Mouse (Mus musculus) intestine, postnatal 0 days (tissue): ENCODE measurements at regions not wholly inside any gene's neighbourhood (a gene's known extent, or its start where the extent isn't known, plus 50 kb on each side); places are given as distances from the start of the nearest gene placed in this dataset.
"Not testable (repeated sequence)": the region's sequence is repeated elsewhere in the genome, so short reads cannot be mapped to it uniquely, and the experiment has no call there.

Source experiments
- ATAC-seq: fragments of 200-750 bp; cut with Nextera tagmentation; 2 replicates; pipeline ENCODE4 v1.8.0; 2017; ENCODE audit warnings: mild to moderate bottlenecking, moderate TSS enrichment, moderate library complexity
- H3K27ac ChIP-seq: fragments of 300-500 bp; sonication (generic); 2 replicates; pipeline ENCODE4 v1.5.1; 2014; ENCODE audit warnings: mild to moderate bottlenecking, low read depth, low read length, moderate library complexity
- H3K27me3 ChIP-seq: fragments of 300-500 bp; sonication (generic); replicated peaks from 2 replicates; pipeline ENCODE4 v1.6.1; 2014; ENCODE audit warnings: low read length, mixed read lengths; ENCODE audit not compliant: control insufficient read depth, insufficient read depth
- H3K36me3 ChIP-seq: fragments of 300-500 bp; sonication (generic); 2 replicates; pipeline ENCODE4 v1.6.1; 2014; ENCODE audit warnings: mild to moderate bottlenecking, moderate library complexity; ENCODE audit not compliant: control insufficient read depth, insufficient read depth
- H3K4me1 ChIP-seq: fragments of 300-500 bp; sonication (generic); replicated peaks from 2 replicates; pipeline ENCODE4 v1.6.1; 2014; ENCODE audit warnings: antibody characterized with exemption, low read length, mixed read lengths; ENCODE audit not compliant: control insufficient read depth, insufficient read depth
- H3K4me2 ChIP-seq: fragments of 300-500 bp; sonication (generic); replicated peaks from 2 replicates; pipeline ENCODE4 v1.6.1; 2014; ENCODE audit warnings: low read depth, mild to moderate bottlenecking, moderate library complexity
- H3K4me3 ChIP-seq: fragments of 300-500 bp; sonication (generic); 2 replicates; pipeline ENCODE4 v1.5.1; 2014; ENCODE audit warnings: low read depth, low read length
- H3K9ac ChIP-seq: fragments of 300-500 bp; sonication (generic); 2 replicates; pipeline ENCODE4 v1.6.1; 2014; ENCODE audit warnings: mild to moderate bottlenecking, low read depth, low read length
- H3K9me3 ChIP-seq: fragments of 300-500 bp; sonication (generic); 2 replicates; pipeline ENCODE4 v1.6.1; 2016; ENCODE audit warnings: mixed run types; ENCODE audit not compliant: control insufficient read depth
- CTCF ChIP-seq: sonication (generic); IDR thresholded peaks from 2 replicates; pipeline ENCODE4 v1.5.1; 2016; ENCODE audit warnings: low read depth, mild to moderate bottlenecking, control low read depth, antibody characterized with exemption, moderate library complexity
- WGBS: fragments of 180-500 bp; shearing (Covaris S2); extraction: QIAGEN DNeasy Blood & Tissue Kit; methylation state at CpG from one replicate; pipeline ENCODE4 v1.1.7; 2014; 5-methylcytosine and 5-hydroxymethylcytosine counted together

DNA sequence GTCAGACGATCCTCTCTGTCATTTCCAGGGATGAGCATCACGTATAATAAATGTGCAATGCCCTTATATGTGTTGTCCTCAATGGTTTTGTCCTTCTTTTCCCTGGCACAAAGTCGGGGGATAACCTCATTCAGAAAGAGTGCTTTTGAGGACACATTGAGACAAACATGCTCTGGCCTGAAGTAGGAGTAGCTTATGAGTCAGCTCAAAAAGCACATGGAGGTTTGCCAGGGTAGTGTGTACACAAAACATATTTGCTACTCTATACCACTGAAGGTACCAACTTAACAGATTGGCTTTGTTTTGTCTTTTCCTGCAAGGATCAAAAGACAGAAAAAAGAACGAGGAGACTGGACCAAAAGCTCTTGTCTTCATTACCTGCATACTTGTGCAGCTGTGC is 682.1 kb upstream of the Grid2 start:
- Histone ChIP-seq H3K9me3 (no peaks in the 10 kb centered on the region), H3K4me2 (no peak overlapping the region), H3K27ac (no peak overlapping the region), H3K9ac (no peak overlapping the region), H3K4me1 (no peaks in the 10 kb centered on the region), H3K4me3 (no peak overlapping the region), H3K36me3 (no peaks in the 10 kb centered on the region), H3K27me3 (no peaks in the 10 kb centered on the region)
- no peak for TF ChIP-seq CTCF
- no peak for ATAC-seq
- WGBS: 75% methylated on average over 4 of the region's 4 CpGs

GRCm38 (mm10) chr6:62576200-62576599 is 679.5 kb upstream of the Grid2 start:
- Histone ChIP-seq H3K9me3 (no peaks in the 10 kb centered on the region), H3K4me3 (no peak overlapping the region), H3K9ac (no peak overlapping the region), H3K36me3 (no peaks in the 10 kb centered on the region), H3K27ac (no peak overlapping the region), H3K4me1 (no peaks in the 10 kb centered on the region), H3K4me2 (no peak overlapping the region), H3K27me3 (no peaks in the 10 kb centered on the region)
- WGBS: 22% methylated on average over 5 of the region's 5 CpGs
- peak; percentile 76 for TF ChIP-seq CTCF
- no peak for ATAC-seq

DNA sequence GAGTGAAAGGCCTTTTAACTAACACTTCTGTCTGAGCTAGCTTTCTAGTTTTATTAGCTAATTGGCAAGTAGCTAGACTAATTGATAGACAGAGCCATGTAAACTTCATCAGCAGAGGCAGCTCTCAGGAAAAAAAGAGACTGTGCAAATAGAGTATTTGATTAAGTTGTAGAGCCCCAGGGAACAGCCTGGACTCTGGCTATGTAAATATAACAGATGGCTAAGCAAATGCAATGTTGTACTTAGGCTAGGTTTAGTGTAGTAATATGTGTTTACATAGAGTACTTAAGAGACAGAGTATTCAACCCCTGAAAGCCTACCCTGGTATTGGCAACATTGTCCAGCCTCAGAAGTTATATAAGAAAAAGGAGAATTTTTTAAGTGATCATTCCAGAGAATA is 635.1 kb upstream of the Grid2 start:
- TF ChIP-seq CTCF: no peak
- H3K9ac ChIP-seq: no peak overlapping the region
- H3K9me3 ChIP-seq: no peaks in the 10 kb centered on the region
- ATAC-seq: no peak
- no peak overlapping the region for H3K4me2 ChIP-seq
- no peak overlapping the region for H3K27ac ChIP-seq
- H3K4me1 ChIP-seq: no peaks in the 10 kb centered on the region
- H3K27me3 ChIP-seq: no peaks in the 10 kb centered on the region
- H3K36me3 ChIP-seq: no peaks in the 10 kb centered on the region
- no peak overlapping the region for H3K4me3 ChIP-seq

GRCm38 (mm10) chr6:62668123-62668522 is 587.6 kb upstream of the Grid2 start:
- not testable (repeated sequence) for H3K9ac ChIP-seq, H3K36me3 ChIP-seq, H3K9me3 ChIP-seq, H3K27ac ChIP-seq, H3K4me1 ChIP-seq, H3K4me2 ChIP-seq, ATAC-seq, H3K4me3 ChIP-seq, H3K27me3 ChIP-seq
- WGBS: 39% methylated on average over 5 of the region's 5 CpGs

GRCm38 (mm10) chr6:62718389-62718788 is 537.3 kb upstream of the Grid2 start:
- H3K9me3 ChIP-seq: no peaks in the 10 kb centered on the region
- no peaks in the 10 kb centered on the region for H3K4me1 ChIP-seq
- H3K9ac ChIP-seq: no peak overlapping the region
- no peaks in the 10 kb centered on the region for H3K27me3 ChIP-seq
- no peak for ATAC-seq
- no peak overlapping the region for H3K27ac ChIP-seq
- no peak overlapping the region for H3K4me3 ChIP-seq
- H3K4me2 ChIP-seq: no peak overlapping the region
- no peaks in the 10 kb centered on the region for H3K36me3 ChIP-seq
- 54% methylated on average over 6 of the region's 6 CpGs for WGBS
- TF ChIP-seq CTCF: no peak

- Histone ChIP-seq H3K4me1 (no peaks in the 10 kb centered on the region), H3K9me3 (no peaks in the 10 kb centered on the region), H3K4me2 (no peak overlapping the region), H3K36me3 (no peaks in the 10 kb centered on the region), H3K27me3 (no peaks in the 10 kb centered on the region), H3K4me3 (no peak overlapping the region), H3K9ac (no peak overlapping the region), H3K27ac (no peak overlapping the region)
- 61% methylated on average over 5 of the region's 5 CpGs for WGBS
- ATAC-seq: no peak
- no peak for TF ChIP-seq CTCF
These were observed 536.0 kb upstream of the Grid2 start for GRCm38 (mm10) chr6:62719541-62720155.
